Mouse (Mus musculus) kidney, embryonic 14.5 days (tissue): Measurements from ENCODE around the gene Pcsk5. TPM values are rescaled to one million over a fixed set of nuclear protein-coding genes. Genes with fewer than 3 reads are reported as not detected.
A peak's percentile ranks its signal among the peaks of the same experiment; 100 is the strongest.

Experiments
- ATAC-seq: fragments of 200-750 bp; cut with Nextera tagmentation; 2 replicates; pipeline ENCODE4 v1.8.0; 2017; ENCODE audit warnings: moderate number of reproducible peaks, mild to moderate bottlenecking, moderate TSS enrichment, moderate library complexity; ENCODE audit not compliant: low FRiP score, low TSS enrichment
- H3K27ac ChIP-seq: fragments of 300-500 bp; sonication (generic); 2 replicates; pipeline ENCODE4 v1.5.1; 2014; ENCODE audit warnings: low read depth, mild to moderate bottlenecking, low read length, moderate library complexity, mixed read lengths
- H3K27me3 ChIP-seq: fragments of 300-500 bp; sonication (generic); 2 replicates; pipeline ENCODE4 v1.6.1; 2014; ENCODE audit warnings: mild to moderate bottlenecking, low read length; ENCODE audit not compliant: control insufficient read depth, insufficient read depth
- H3K36me3 ChIP-seq: fragments of 300-500 bp; sonication (generic); 2 replicates; pipeline ENCODE4 v1.6.1; 2014; ENCODE audit warnings: low read length, mixed read lengths; ENCODE audit not compliant: control insufficient read depth, insufficient read depth
- H3K4me1 ChIP-seq: fragments of 300-500 bp; sonication (generic); 2 replicates; pipeline ENCODE4 v1.6.1; 2014; ENCODE audit warnings: low read length, mixed read lengths; ENCODE audit not compliant: control insufficient read depth, insufficient read depth
- H3K4me2 ChIP-seq: fragments of 300-500 bp; sonication (generic); replicated peaks from 2 replicates; pipeline ENCODE4 v1.6.1; 2014; ENCODE audit warnings: low read depth, mild to moderate bottlenecking, low read length
- H3K4me3 ChIP-seq: fragments of 300-500 bp; sonication (generic); 2 replicates; pipeline ENCODE4 v1.5.1; 2014; ENCODE audit warnings: mild to moderate bottlenecking, low read length
- H3K9ac ChIP-seq: fragments of 300-500 bp; sonication (generic); 2 replicates; pipeline ENCODE4 v1.6.1; 2014; ENCODE audit warnings: low read depth, mild to moderate bottlenecking, low read length, moderate library complexity
- H3K9me3 ChIP-seq: fragments of 300-500 bp; sonication (generic); 2 replicates; pipeline ENCODE4 v1.6.1; 2016; ENCODE audit warnings: low read length; ENCODE audit not compliant: control insufficient read depth
- WGBS: fragments of 180-500 bp; shearing (Covaris S2); extraction: QIAGEN DNeasy Blood & Tissue Kit; methylation state at CpG from one replicate; pipeline ENCODE4 v1.1.7; 2014; 5-methylcytosine and 5-hydroxymethylcytosine counted together
- polyA plus RNA-seq: library from polyadenylated mRNA; unstranded; fragments of >200 nt; fragmentation: Nextera tagmentation; extraction: Ambion mirVana; gene quantifications from 2 replicates; pipeline ENCODE4 v1.2.1, GENCODE M21; 2014

Gene Pcsk5
- polyA plus RNA-seq, 1 experiment from 2014 or later = 26.8 TPM

- no peak overlapping the region for H3K9ac ChIP-seq
- no peak for ATAC-seq
- H3K4me2 ChIP-seq = no peak overlapping the region
- H3K4me3 ChIP-seq = no peak overlapping the region
- H3K36me3 ChIP-seq = no peaks in the 10 kb centered on the region
- H3K27me3 ChIP-seq = no peaks in the 10 kb centered on the region
- H3K9me3 ChIP-seq = no peaks in the 10 kb centered on the region
- H3K4me1 ChIP-seq = no peaks in the 10 kb centered on the region
- H3K27ac ChIP-seq = no peak overlapping the region
- 72% methylated on average over 3 of the region's 3 CpGs for WGBS
Measured at GRCm38 (mm10) chr19:17423306-17423705, 414.1 kb downstream of the Pcsk5 start.

DNA sequence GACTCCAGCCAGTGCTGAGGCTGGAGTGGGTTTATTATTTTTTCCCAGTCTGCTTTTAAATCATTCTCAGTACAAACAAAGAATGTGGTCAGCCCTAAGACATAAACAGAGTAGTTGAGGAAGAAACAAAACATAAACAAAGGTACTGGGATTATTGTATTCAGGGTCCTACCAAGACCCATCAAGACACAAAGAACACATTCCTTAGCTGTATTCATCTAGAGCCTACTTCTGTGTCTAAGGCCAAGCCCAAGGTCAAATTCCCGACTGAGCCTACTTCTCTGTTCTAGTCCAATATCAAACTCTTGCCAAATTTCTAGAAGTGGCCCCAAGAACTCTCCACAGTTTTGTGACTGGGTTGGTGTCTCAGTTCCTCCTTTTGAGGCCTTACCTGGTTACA lies 419.6 kb downstream of the Pcsk5 start:
- Histone ChIP-seq H3K36me3 (no peaks in the 10 kb centered on the region), H3K9ac (no peak overlapping the region), H3K27ac (no peak overlapping the region), H3K27me3 (no peaks in the 10 kb centered on the region), H3K9me3 (no peaks in the 10 kb centered on the region), H3K4me3 (no peak overlapping the region), H3K4me1 (no peaks in the 10 kb centered on the region), H3K4me2 (no peak overlapping the region)
- WGBS = 53% methylated on average over 1 of the region's 1 CpGs
- no peak for ATAC-seq

- Histone ChIP-seq H3K4me1 (no peaks in the 10 kb centered on the region), H3K9me3 (no peaks in the 10 kb centered on the region), H3K27ac (no peak overlapping the region), H3K9ac (no peak overlapping the region), H3K27me3 (no peaks in the 10 kb centered on the region), H3K4me2 (no peak overlapping the region), H3K36me3 (no peaks in the 10 kb centered on the region), H3K4me3 (no peak overlapping the region)
- 0 out of 2 replicates have a peak, but pooled peaks have one; percentile 16 for ATAC-seq
- WGBS = 34% methylated on average over 4 of the region's 4 CpGs
Measured at GRCm38 (mm10) chr19:17412915-17413459, 424.4 kb downstream of the Pcsk5 start.

- Histone ChIP-seq H3K9ac (no peak overlapping the region), H3K27me3 (no peaks in the 10 kb centered on the region), H3K4me2 (no peak overlapping the region), H3K27ac (no peak overlapping the region), H3K36me3 (no peaks in the 10 kb centered on the region), H3K9me3 (peaks cover 8% of the 10 kb centered on the region; the same call in 1 of the 2 replicates), H3K4me3 (no peak overlapping the region), H3K4me1 (no peaks in the 10 kb centered on the region)
- WGBS = 88% methylated on average over 5 of the region's 5 CpGs
- no peak for ATAC-seq
Measured at GRCm38 (mm10) chr19:17410465-17411065, 426.9 kb downstream of the Pcsk5 start.

DNA sequence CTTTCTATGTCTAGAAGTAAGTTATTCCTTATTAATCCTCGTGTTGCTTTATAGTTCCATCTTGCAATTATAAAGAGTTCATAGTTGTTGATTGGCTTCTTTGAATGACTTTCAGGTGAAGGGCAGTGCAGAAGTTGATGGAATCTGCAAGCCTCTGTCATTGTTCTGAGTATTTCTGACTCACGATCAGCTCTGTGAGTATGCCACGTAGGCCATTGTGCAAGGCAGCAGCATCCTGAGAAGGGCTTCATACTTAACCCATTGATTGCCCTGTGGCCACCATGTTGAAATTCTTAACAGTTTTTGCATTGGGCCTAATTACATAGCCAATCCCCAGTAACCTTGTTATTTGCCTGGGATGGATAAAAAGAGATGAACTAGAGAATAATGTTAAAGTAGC lies 428.1 kb downstream of the Pcsk5 start:
- peaks cover 8% of the 10 kb centered on the region; the same call in 1 of the 2 replicates for H3K9me3 ChIP-seq
- no peak for ATAC-seq
- no peak overlapping the region for H3K4me3 ChIP-seq
- H3K36me3 ChIP-seq = no peaks in the 10 kb centered on the region
- no peaks in the 10 kb centered on the region for H3K27me3 ChIP-seq
- no peaks in the 10 kb centered on the region for H3K4me1 ChIP-seq
- H3K9ac ChIP-seq = no peak overlapping the region
- WGBS = 70% methylated on average over 3 of the region's 3 CpGs
- no peak overlapping the region for H3K27ac ChIP-seq
- H3K4me2 ChIP-seq = no peak overlapping the region

- no peaks in the 10 kb centered on the region for H3K4me1 ChIP-seq
- H3K27ac ChIP-seq = no peak overlapping the region
- ATAC-seq = no peak
- H3K4me3 ChIP-seq = no peak overlapping the region
- no peak overlapping the region for H3K9ac ChIP-seq
- H3K9me3 ChIP-seq = peaks cover 8% of the 10 kb centered on the region; the same call in 1 of the 2 replicates
- H3K27me3 ChIP-seq = no peaks in the 10 kb centered on the region
- no peaks in the 10 kb centered on the region for H3K36me3 ChIP-seq
- no peak overlapping the region for H3K4me2 ChIP-seq
Measured at GRCm38 (mm10) chr19:17408591-17408990, 428.8 kb downstream of the Pcsk5 start.

DNA sequence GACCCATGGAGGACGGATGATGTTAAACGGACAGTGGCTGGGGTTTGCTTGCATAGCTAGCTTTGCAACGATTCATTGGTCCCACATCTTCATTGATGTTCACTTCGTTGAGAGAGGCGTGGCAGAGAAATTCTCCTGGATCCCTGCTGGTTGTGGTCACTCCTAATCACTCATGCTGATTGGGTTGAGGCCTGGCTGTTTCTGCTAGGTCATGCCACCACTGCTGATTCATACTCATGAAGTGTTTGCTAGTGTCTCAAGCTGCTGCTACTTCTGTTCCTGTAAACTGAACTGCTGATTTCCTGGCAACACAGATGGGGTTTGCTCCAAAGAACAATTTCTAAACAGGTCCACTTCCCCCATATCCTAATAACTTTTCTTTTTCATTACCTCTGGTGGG lies 430.6 kb downstream of the Pcsk5 start:
- ATAC-seq = no peak
- no peak overlapping the region for H3K4me3 ChIP-seq
- peaks cover 8% of the 10 kb centered on the region; the same call in 1 of the 2 replicates for H3K9me3 ChIP-seq
- no peaks in the 10 kb centered on the region for H3K36me3 ChIP-seq
- no peak overlapping the region for H3K27ac ChIP-seq
- H3K4me2 ChIP-seq = no peak overlapping the region
- WGBS = 93% methylated on average over 5 of the region's 5 CpGs
- no peaks in the 10 kb centered on the region for H3K4me1 ChIP-seq
- H3K9ac ChIP-seq = no peak overlapping the region
- no peaks in the 10 kb centered on the region for H3K27me3 ChIP-seq

GRCm38 (mm10) chr19:17403175-17403574 lies 434.3 kb downstream of the Pcsk5 start:
- WGBS = 92% methylated on average over 4 of the region's 4 CpGs

GRCm38 (mm10) chr19:17400571-17400970 lies 436.9 kb downstream of the Pcsk5 start:
- H3K4me2 ChIP-seq = no peak overlapping the region

More at GRCm38 (mm10) chr19:17403175-17403574, 434.3 kb downstream of the Pcsk5 start:
- no peak for ATAC-seq
- Histone ChIP-seq H3K36me3 (peaks cover 19% of the 10 kb centered on the region), H3K4me2 (no peak overlapping the region), H3K4me1 (no peaks in the 10 kb centered on the region), H3K27me3 (no peaks in the 10 kb centered on the region), H3K27ac (no peak overlapping the region), H3K9me3 (peaks cover 8% of the 10 kb centered on the region; the same call in 1 of the 2 replicates), H3K9ac (no peak overlapping the region), H3K4me3 (no peak overlapping the region)

More at GRCm38 (mm10) chr19:17400571-17400970, 436.9 kb downstream of the Pcsk5 start:
- H3K4me1 ChIP-seq = no peaks in the 10 kb centered on the region; the same call in 1 of the 2 replicates
- no peaks in the 10 kb centered on the region for H3K9me3 ChIP-seq
- no peaks in the 10 kb centered on the region for H3K27me3 ChIP-seq
- no peak for ATAC-seq
- no peak overlapping the region for H3K27ac ChIP-seq
- H3K36me3 ChIP-seq = peaks cover 25% of the 10 kb centered on the region
- no peak overlapping the region for H3K9ac ChIP-seq
- 57% methylated on average over 4 of the region's 4 CpGs for WGBS
- no peak overlapping the region for H3K4me3 ChIP-seq
